Mouse (Mus musculus) thymus, adult 18-20 months (tissue): ENCODE data around the gene Sema6d.

Experiments used
- DNase-seq, 2 experiments: peaks; one replicate each; pipeline ENCODE4 v3.0.0; 2022; ENCODE audit warnings: mixed read lengths in 2 of 2

Gene Sema6d

DNA sequence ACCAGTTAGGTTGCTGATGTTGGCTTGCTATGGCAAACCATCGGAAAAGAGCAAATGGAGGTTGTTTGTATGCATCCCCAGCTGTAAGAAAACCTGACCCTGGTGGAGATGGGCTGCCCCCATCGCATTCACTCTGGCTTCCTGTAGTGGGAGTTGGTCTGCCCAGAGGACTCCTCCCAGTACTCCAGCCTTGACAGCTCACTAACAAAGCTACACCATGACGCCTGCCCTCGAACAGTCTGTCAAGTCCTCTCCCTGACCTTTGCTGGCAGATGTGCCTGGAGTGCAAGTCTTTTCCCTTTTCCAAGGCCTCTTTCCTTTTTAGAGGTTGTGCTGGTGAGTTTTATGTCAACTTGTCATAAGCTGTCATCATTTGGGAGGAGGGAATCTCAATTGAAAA is 388.8 kb downstream of the Sema6d start:
- no peak for DNase-seq

DNA sequence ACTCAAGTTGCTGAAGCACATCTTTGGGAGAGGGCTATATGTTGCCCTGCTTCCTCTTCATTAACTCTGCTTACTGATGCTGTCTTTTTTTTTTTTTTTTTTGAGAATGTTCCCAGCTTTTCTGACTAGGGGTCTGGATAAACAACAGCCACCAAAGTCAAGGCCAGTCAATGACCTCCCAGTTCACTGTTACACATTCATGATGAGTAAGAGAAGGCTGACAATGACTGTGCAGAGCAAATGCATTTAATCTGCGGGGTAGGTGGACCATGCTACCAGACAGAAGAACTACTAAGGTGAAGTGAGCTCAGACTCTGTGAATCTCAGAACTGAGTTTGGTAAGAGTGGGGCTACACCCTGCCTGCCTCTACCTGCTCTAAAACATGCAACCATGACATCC is 396.0 kb downstream of the Sema6d start:
- no peak for DNase-seq

DNA sequence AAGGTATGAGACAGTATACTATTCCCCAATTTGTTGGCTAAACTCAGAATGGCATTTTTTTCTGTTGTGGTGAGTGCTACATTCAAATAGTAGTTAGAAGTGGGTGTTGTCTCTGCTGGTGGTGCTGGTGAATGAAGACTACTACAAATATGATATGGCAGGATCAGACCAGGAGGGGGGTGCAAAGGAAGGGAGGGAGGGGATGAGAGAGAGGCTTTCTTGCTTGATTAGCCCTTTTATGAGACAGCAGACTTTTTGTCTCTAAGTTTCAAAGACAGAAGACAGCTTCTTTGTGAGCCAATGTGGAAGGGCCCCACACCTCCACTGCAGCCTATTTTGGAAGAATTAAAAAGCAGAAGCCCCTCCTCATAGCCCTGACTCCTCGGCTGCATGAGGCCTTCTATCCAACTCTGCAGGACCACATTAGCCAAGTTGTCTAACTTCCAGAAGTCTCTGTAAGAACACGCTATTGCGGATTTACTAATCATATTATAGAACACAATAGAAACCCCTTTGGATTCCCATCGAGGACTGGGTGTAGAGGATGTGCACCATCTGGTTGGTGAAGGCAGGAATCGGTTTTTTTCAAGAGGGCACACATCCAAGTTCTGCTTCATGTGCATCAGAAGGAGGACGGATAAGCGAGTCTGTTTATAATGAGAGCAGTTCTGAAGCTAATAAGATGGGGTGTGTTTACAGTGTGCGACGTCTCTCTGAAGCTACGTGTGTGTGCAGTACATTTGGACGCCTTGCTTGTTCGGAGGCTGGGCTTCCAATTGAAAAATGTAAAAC is 400.4 kb downstream of the Sema6d start:
- DNase-seq: no peak

DNA sequence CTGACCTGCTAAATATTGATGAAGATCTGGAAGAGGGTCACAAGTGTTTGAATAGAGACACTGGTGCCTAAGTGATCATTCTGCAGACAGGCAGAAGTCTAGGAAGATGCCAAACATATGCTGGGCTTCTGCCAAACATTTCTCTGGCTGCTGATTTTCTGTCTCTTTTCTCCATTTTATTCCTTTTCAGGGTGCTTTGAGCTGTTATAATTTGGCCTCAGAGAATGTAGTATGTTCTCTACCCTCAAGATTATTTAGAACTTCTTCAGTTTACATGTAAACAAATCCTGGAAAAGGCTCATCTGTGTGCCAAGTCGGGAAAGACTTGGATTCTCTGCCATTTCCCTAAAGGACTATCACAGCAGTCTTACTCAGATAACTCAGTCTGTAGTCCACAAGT is 406.0 kb downstream of the Sema6d start:
- no peak for DNase-seq

DNA sequence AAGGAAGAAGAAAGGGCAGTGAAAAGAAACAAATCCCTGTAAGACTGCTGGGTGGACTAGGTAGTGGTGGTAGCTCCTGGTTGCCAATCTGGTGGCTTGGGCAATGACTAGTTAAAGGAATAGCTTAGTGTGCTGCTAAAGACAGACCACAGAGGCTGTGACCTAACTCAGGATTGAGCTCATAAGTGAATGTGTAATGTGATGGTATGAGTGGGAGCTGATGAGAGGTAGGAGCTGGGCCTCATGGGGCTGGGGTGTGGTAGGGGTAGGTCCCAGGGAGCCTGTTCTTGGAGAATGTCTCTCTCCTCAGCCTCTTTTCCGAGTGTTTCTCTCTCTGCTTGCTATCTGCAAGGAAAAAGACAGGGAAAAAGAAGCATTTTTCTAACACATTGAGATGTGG is 409.9 kb downstream of the Sema6d start:
- no peak for DNase-seq

DNA sequence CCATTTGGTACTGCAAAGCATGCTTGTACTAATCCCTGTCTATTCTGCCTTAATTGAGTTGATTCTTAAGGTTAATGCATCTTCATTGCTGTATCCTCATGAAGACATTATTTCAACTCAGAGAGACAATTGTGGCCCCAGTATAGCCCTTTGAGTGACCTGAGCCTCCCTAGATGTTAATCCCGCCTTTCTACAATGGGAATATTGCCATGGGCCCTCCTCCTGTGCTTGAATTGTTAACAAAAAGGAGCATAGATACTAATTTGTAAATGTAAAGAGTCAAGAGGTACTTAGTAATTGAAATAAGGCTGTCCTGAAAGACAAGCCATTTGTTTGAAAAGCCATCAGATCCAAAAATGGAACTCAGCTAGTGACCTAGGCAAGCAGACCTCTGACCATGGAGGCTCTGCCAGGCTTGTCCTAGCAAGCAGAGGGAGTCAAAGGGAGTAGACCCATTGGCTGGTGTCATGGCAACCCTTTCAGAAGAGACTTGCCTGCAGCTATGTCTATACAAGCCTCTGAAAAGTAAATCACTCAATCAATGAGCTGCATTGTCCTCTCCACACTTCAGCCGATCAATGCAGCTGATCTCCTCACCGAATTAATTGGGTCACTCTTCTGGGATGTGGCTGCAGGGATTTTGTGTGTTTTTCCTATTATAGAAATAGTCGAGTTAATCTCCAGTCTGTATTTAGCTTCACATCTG is 416.2 kb downstream of the Sema6d start:
- DNase-seq: no peak

DNA sequence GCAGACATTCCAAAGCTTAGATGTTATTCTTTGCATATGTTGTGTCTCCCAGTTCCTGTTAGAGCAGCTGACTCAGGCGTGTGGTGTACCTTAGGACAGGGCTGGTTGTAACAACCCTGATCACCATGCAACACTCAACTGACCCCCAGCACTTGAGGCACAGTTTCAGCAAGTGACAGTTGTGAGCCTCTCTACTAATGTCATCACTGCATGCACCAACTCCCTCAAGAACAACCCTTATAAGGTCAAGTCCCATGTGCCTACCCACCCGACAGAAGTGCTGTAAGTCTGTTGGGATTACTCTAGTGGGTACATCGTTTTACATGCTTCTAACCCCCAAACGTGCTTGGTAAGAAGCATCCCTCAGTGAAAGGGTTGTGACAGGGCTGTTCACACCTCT is 418.0 kb downstream of the Sema6d start:
- DNase-seq: no peak

DNA sequence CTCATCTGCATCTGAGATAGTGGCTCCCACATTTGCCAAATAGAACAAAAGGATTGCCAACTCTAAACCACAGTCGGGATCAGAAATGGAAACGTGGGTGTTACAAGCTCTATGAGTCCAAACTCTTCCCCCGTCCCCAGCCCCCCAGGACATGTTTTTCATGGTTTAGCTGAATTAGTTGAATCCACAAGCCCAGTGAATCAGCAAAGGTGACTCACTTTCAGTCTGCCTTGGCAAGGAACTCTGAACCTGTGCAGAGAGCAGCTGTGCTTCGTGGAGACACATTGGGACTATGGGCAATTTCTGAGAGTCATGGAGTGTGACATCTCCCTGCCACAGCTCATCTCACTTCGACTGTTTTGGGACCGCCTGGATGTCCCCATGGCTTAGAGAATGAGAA is 419.7 kb downstream of the Sema6d start:
- no peak for DNase-seq

DNA sequence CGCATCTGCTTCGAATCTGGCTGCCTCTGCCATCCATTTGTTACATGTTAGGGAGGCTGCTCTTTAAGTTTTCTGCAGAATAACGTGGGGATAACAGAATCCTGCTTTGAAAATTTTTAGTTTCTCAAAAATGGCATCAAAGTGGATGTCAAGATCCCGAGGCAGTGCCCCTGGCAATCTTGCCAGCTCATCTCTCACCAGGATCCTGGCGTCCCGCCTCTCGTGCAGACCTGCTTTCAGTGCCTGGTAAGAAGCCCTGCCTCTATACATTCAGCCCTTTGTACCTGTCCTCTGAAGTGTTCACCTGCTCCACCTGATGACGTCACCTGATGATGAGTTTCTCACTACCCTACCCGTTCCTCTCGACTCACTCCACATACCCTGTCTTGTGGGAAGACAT is 422.1 kb downstream of the Sema6d start:
- DNase-seq: no peak

DNA sequence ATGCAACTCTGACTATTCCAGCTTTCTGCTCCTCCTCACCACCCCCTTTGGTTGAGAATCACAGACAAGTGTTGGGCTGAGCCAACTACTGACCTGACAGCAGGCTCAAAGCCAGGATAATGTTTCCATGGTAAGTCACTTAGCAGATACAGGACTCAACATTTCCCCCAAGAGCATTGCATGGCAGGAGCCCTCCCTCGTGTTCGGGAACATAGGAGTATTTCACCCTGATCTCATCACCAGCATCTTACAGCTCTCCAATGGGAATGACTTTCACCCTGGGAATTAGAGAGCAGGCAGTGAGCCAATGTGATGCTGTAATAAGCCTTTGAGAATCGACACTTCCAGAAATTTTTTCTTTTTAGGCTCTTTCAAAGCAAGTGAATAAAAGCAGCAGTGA is 432.7 kb downstream of the Sema6d start:
- no peak for DNase-seq

DNA sequence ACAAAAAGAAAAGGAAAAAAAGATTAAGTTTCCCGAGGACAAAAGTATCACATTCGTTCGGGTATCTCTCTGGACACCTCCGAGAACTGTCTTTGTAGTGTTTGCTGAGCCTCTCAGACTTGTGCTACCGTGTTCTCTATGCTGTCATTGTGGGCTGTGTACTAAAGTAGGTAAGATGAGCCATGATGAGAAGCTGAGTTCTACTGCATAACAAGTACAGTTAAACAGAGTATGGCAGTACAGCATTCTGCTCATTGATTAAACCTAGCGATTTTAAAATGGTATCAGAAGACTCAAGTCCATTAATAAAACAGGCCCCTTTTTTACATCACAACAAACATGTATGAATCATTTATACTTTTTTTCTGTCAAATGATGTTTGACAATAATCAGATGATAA is 433.9 kb downstream of the Sema6d start:
- DNase-seq: no peak

DNA sequence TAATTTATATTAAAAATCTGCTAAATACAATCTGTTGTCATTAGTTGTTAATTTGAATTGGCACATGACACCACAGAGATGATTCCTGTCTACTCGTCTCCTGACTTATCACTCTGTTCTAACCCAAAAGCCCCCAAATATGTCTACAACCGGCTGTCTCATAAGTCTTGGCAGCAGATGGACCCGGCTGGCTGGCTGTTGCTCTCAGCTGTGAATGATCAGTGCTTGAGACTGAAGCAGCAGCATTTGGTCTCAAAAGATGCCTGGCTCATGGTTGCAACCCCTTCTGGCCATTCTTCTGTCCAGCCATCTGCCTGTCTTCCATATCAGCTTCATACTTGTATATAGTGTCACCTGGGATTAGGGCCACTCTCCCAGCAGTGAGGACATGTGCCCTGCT is 434.4 kb downstream of the Sema6d start:
- DNase-seq: no peak

DNA sequence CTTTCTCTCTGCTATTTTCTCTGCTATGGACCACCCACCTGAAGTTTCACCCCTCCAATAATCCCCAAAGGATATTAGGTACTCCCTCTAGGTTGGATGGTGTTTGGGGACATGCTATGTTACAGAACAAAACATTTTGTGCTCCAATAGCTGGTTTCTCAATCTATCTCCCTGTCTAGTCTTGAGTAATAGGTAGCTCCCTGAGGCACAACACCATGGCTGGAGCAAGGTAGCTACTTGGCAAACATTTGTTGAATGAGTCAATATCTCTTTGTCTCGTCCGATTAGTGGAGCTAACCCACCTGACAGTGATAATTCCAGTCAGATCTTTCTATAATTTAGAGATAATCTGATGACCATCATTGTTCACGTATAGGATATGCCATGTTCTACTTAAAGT is 437.9 kb downstream of the Sema6d start:
- DNase-seq: no peak

DNA sequence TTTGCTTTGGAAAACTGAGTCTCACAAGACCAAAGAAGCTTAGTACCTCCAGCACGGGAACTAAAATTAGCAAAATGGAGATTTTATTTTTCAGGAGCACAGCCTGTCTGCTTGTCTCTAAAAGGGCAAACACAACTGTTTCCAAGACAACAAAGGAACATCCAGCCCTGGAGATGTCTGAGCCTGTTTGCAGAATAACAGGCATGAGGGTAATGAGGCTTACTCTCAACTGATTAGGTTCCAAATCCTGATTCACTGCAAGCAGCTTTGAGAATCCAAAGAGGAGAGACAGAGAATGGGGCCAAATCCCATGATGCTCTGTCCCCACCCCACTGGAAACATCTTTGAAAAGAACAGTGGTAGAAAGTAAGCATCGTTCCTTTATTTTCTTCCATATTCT is 440.7 kb downstream of the Sema6d start:
- no peak for DNase-seq

DNA sequence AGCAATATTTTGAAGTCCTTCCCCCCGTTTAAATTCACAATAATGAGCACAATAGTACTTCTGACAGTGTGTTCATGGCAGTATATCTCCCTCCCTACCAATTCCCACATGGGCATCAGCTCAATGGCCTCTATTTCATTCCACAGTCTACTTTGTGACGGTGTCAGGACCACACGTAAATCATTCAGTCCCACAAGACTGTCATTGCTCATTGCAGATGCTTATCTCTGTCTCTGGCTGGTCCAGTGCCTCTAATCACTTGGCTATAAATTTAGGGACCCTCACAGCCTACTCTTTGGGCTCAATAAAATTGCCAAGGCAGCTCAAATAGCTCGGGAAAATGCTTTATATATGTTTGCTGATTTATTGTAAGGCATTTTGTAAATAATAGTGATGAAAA is 441.3 kb downstream of the Sema6d start:
- DNase-seq: no peak

DNA sequence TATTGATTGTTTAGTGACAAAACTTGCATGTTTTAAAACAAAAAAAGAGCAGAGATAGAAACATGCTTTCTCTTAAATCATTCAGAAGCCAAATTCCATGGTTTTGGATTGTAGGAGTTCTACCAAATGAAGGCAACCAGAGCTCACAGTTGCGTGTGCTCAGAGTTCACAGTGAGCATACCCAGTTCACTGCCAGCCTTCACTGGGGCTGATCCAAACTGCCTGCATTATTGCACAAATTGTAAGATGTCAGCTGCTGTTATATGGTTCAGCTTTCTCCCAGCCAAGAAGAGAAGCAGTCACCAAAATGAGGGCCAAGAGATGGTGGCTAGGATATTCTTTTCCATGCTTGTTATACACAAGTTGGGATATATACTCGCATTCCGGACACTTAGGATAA is 443.1 kb downstream of the Sema6d start:
- DNase-seq: no peak

DNA sequence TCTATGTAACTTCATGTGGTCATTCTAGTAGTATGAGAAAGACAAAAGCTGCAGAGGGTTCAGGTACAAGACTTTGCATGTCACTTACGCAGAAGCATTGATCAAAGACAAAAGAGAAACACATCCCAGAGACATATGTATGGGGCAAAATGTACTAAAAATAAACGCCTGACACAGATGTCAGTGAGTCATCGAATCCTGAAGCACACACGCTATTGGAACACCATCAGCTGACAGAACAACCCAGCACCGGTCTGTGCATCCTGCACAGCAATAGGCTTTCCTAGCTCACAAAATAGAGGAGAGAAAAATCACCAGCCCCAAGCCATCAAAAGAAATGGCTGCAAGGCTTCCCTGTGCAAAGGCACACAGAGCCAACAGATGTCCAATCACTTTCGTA is 443.8 kb downstream of the Sema6d start:
- DNase-seq: no peak

DNA sequence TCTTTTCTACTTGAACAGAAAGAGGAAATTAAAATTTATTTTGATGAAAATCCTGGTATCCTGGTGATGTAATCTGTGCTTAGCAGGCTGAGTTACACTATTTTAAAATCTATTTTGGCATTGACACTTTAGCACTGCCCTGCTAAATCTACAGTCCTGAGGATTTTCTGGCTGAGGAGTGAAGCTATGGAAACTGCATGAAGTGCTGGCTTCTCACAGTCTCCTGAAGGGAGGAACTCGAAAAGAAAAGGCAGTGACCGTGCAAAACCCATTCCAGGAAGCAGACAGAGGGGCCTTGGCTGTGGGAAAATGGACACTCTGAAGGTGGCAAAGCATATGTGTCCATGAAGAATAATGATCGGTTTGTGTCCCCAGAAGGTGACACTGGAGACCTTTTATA is 460.5 kb downstream of the Sema6d start:
- DNase-seq: no peak

DNA sequence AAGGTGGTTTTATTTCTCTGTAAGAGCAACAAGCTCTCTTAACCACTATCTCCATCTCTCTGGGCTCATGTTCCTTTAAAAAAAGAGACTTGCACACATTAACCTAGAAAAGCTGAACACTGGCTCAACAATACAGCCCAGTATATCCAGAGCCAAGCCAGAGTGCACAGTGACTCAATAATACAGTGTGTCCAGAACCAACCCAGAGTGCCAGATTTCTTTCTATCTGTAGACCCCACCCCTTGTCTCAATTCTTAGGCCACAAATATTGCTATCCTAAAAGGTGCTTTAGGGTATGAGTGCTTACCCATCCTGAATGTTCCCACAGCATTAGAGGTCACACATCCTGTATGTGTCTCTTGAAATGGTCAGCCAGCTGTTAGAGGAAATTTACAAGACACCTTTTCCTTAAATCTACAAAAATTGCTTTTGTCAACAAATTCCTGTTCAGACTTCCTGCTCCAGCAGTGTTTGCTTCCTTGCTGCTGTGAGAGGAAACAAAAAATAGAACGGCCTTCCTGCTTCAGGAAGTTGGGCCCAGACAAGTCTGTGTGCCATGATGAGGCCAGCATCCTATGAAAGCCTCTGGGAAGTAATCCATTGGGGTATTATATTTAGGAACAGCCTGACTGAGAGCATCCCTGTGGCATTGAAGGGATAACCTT is 465.1 kb downstream of the Sema6d start:
- no peak for DNase-seq

DNA sequence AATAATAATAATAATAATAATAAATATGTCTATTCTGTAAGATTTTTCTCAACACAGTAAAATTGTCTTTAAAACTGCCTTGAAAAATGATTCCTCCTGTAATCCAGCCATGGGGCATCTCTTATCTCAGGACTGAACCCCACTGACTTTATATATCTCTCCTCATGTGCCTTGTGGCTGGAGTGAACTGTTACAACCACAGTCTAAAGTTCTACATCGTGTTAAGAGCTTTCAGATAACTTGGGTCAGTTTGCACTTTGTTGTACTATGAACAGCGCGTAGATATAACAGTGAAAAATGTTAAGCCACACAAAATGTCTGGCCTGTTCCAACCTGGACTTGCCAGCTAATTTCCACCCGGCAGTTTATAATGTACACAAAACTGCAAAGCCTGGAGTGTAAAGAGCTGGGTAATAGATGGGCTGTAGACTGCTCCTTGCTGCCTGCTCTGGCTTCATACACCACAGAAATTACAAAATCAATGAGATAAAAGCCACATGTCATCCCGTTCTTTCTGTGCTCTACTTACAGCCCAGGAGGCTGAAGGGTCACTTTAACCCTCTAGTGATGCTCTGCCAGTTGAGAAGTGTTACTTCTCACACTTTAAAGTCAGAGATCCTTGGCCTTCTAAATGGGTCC is 467.2 kb downstream of the Sema6d start:
- no peak for DNase-seq

DNA sequence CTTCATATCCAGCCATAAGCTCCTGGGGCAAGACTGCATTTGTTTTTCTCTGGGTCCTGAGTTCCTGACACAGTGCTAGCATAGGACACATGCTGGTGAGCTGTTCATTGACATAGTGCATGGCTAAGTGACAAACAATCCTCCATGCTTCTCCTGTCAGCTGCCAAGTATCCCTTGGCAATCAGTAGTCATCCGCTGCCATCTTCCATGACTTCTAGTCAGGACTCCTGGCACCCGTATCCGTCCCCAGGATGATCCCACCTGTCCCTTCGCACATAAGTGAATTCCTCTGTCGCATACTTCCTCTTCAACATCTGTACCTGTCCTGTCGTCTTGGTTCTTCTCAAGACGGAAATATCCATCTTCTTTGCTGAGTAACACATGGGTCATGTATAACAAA is 468.3 kb downstream of the Sema6d start:
- DNase-seq: no peak

DNA sequence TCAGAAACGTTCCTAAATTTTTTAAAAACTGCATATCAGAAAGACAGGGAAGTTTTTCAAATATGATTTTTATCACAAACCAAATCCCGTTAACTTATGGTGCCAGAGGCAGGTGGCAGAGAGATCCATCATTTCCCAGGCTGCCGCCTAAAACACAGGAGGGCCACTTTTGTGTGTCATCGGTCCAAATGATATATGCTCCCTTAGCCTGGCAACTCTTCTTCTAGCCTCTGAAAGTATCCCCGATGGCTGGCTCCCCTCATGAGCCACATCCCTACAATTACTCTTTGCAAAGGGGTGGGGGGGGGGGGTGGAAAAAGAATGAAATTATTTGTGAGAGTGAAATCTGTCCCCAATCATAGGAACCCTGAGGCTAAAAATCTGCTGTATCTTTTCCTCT is 471.9 kb downstream of the Sema6d start:
- no peak for DNase-seq

DNA sequence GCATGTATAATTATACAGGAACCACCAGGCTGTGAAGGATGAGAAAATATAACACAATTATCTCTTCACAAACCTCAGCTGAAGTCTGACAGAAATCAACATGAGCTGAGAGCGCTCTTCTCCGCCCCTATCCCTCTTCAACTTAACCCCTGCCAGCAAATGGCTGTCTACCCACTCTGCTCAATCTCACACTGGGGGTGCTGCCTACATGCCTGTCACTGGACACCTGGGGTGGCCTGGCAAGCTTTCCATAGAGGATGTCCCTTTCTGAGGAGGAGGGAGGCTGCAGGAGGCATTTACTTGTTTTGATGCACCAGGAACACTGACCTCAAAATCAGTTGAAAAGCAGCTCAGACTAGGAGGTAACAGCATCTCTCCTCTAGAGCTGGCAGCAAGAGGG is 472.3 kb downstream of the Sema6d start:
- DNase-seq: no peak

DNA sequence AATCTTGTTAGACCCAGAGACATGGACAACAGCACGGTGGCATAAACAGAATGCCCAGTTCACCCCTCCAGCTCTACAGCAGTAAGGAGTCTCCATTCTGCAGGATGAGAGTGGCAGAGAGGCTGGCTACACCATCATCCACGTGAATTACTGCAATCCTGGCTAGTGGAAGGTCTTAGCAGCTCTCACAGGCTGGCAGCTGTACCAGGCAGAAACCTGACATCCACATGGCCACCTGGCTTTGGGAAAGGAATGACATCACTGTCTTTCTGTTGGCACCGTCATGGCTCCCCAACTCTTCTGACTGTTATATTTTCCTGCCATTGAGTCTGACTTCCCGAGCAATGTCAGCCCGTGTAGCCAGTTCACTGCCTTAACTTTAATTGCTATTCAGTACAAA is 474.0 kb downstream of the Sema6d start:
- no peak for DNase-seq
